Mouse (Mus musculus): ENCODE measurements at regions not wholly inside any gene's neighbourhood (a gene's known extent, or its start where the extent isn't known, plus 50 kb on each side); places are given as distances from the start of the nearest gene placed in this dataset.

DNA sequence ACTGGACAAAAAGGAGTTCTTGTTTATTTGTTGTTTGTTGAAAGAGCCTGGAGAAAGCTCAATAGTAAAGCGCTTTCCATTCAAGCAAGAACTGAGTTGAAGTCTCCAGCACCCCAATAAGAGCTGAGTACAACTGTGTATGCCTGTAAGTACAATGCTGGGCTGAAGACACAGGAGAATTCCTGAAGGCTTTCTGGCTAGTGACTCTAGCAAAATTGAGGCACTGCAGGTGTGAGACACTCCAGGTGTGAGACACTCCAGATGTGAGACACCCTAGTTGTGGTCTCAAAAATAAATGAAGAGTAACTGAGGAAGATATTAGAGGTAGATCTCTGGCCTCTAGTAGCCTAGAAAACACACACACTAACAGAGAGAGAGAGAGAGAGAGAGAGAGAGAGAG is 682.5 kb downstream of the Kcnj2 start:
- Histone ChIP-seq H3K27ac (no peak overlapping the region), H3K36me3 (no peaks in the 10 kb centered on the region), H3K4me1 (replicated peaks) (no peaks in the 10 kb centered on the region), H3K9ac (replicated peaks) (no peak overlapping the region), H3K4me3 (replicated peaks) (no peak overlapping the region), H3K4me2 (replicated peaks) (no peak overlapping the region), H3K9me3 (no peaks in the 10 kb centered on the region), H3K27me3 (no peaks in the 10 kb centered on the region; the same call in 1 of the 2 replicates)
- 83% methylated on average over 1 of the region's 1 CpGs for WGBS
- ATAC-seq: no peak

DNA sequence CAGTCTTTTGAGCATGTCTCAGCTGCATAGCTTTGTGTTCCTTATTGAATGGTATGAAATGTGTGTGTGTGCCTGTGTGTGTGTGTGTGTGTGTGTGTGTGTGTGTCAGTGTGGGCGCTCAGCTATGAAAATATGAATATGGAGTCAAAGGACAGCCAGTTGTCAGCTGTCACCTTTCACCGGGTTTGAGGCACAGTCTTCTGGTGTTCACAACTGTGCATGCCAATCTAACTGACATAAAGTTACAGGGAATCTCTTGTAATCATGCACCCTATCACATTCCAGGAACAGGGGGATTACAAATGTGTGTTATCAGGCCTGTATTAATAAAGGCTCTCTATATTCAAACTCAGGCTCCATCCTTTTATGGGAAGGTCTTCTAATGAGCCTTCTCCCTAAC is 688.8 kb downstream of the Kcnj2 start:
- no peak overlapping the region for H3K27ac ChIP-seq
- 79% methylated on average over 2 of the region's 2 CpGs for WGBS
- H3K4me1 ChIP-seq (replicated peaks): no peaks in the 10 kb centered on the region
- H3K4me2 ChIP-seq (replicated peaks): no peak overlapping the region
- no peak overlapping the region for H3K9ac ChIP-seq (replicated peaks)
- no peaks in the 10 kb centered on the region for H3K9me3 ChIP-seq
- H3K27me3 ChIP-seq: no peaks in the 10 kb centered on the region
- H3K4me3 ChIP-seq (replicated peaks): no peak overlapping the region
- no peaks in the 10 kb centered on the region for H3K36me3 ChIP-seq
- ATAC-seq: no peak

DNA sequence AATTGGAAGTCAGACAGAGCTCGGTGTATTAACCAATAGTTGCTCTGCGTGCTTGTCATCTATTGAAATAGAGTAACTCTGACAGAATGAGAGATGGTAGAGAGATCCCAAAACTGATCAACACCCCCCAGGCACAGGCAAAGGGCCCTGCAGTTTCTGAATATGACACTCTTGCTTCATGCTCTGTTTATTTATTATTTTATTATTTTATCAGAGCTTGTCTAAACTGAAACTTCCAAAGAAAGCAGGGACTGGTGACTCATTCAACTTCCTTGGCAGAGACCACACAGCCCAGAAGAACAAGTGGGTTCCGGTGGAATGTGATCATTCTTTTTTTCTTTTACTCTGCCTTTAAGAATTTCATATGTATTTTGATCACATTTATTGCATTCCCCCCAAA is 697.1 kb downstream of the Kcnj2 start:
- peaks cover 5% of the 10 kb centered on the region for H3K4me1 ChIP-seq (replicated peaks)
- no peaks in the 10 kb centered on the region for H3K27me3 ChIP-seq
- H3K4me3 ChIP-seq (replicated peaks): no peak overlapping the region
- H3K9me3 ChIP-seq: no peaks in the 10 kb centered on the region
- no peak overlapping the region for H3K9ac ChIP-seq (replicated peaks)
- no peak for ATAC-seq
- H3K27ac ChIP-seq: no peak overlapping the region
- WGBS: 81% methylated on average over 3 of the region's 3 CpGs
- no peaks in the 10 kb centered on the region for H3K36me3 ChIP-seq
- no peak overlapping the region for H3K4me2 ChIP-seq (replicated peaks)

DNA sequence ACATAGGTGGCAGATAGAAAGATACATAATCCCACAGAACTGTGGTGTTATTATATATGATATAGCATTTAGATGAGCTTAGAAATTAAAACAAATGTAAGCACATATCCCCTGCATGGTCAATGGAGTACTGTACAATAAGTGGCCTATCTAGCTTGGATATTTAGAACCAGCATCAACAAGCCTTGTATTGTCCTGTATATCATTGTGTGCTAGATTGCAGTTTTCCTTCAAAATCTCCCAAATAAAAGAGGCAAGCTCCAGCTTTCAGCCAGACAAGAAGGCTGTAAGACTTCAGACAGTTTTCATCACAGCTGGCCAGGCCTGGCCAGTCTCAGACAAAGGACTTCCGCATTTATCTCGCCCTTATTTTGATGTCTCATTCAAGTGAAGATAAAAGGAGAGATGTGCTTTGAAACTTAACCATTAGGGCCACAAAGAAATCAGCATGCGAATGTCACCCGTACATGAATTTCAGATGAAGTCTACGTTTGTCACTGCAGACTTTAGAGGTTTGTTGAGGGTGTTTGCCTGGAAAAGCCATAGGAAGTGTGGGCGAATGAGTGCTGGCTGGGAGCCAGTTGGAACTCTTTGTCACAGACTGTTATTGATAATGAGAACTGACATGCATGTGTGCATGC is 700.5 kb downstream of the Kcnj2 start:
- Histone ChIP-seq H3K9me3 (no peaks in the 10 kb centered on the region), H3K4me2 (replicated peaks) (no peak overlapping the region), H3K36me3 (no peaks in the 10 kb centered on the region), H3K9ac (replicated peaks) (no peak overlapping the region), H3K27me3 (no peaks in the 10 kb centered on the region), H3K4me1 (replicated peaks) (peaks cover 5% of the 10 kb centered on the region), H3K27ac (peak overlapping the region; percentile 62), H3K4me3 (replicated peaks) (no peak overlapping the region)
- 11% methylated on average over 6 of the region's 6 CpGs for WGBS
- ATAC-seq: peak; percentile 87

DNA sequence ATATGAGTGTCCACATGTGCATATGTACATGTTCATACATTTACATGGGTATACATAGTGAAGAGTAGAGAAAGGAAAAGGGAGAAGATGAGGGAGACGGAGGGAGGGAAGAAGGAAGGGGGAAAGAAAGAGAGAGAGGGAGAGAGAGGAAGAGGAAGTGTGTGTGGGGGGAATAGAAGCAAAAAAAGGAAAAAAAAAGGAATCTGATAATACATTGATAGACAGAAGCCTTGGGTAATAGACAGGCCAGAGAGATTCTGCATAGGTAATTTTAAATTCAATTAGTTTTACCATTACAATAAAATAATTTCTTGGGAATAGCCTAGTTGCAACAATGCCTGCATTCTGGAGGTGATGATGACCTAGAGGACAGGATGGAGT is 701.0 kb downstream of the Kcnj2 start:
- no peaks in the 10 kb centered on the region for H3K9me3 ChIP-seq
- 33% methylated on average over 1 of the region's 1 CpGs for WGBS
- H3K4me1 ChIP-seq (replicated peaks): peaks cover 5% of the 10 kb centered on the region
- peak overlapping the region; percentile 62; the same call in 1 of the 2 replicates for H3K27ac ChIP-seq
- no peaks in the 10 kb centered on the region for H3K36me3 ChIP-seq
- no peak overlapping the region for H3K4me2 ChIP-seq (replicated peaks)
- no peak overlapping the region for H3K9ac ChIP-seq (replicated peaks)
- no peak overlapping the region for H3K4me3 ChIP-seq (replicated peaks)
- H3K27me3 ChIP-seq: no peaks in the 10 kb centered on the region
- no peak for ATAC-seq

DNA sequence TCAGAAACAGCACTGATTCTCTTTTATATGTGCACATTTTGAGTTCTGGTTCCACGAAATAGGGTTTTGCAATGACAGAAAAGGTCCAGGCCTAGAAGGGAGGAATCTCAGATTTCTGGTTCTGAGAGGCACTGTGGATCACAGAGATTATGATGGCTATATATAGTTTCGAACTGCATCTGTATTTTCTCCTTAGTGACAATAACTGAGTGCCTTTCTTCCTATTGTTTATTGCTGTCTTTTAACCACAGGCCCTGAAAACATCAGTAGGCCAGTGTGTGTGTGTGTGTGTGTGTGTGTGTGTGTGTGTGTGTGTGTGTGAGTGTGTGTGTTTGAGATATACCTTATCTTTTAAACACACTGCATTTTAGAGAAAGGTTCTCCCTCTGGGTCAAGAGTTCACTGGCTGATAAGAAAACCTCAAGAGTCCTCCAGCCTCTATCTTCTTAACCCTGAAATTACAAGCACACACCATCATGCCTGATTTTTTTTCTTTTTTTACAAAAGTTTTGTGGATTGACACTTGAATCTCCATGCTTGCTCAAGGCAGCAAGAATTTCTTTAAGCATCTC is 708.2 kb downstream of the Kcnj2 start:
- H3K9ac ChIP-seq (replicated peaks): no peak overlapping the region
- no peak overlapping the region for H3K27ac ChIP-seq
- WGBS: 83% methylated on average over 2 of the region's 2 CpGs
- no peak overlapping the region for H3K4me2 ChIP-seq (replicated peaks)
- H3K4me3 ChIP-seq (replicated peaks): no peak overlapping the region
- no peaks in the 10 kb centered on the region for H3K36me3 ChIP-seq
- no peaks in the 10 kb centered on the region for H3K27me3 ChIP-seq
- no peak for ATAC-seq
- H3K9me3 ChIP-seq: no peaks in the 10 kb centered on the region
- H3K4me1 ChIP-seq (replicated peaks): no peaks in the 10 kb centered on the region

DNA sequence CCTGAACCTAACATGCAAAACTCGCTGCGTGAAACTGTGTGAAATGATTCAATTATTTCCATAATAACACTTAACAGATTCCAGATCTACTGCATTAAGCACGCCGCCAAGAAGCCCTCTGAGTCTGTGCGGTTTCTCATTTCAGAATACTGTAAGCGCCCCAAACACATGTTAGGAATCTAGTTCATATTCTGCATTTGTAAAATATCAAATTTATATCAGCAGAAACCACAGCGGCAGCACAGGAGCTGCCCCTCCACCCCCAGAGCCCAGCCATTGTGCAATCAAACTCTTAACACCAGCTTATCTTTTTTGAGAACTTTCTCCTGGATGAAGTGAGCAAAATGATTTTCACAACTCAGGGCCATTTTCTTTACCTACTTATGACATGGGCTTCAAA is 715.4 kb downstream of the Kcnj2 start:
- no peaks in the 10 kb centered on the region for H3K36me3 ChIP-seq
- 81% methylated on average over 7 of the region's 7 CpGs for WGBS

DNA sequence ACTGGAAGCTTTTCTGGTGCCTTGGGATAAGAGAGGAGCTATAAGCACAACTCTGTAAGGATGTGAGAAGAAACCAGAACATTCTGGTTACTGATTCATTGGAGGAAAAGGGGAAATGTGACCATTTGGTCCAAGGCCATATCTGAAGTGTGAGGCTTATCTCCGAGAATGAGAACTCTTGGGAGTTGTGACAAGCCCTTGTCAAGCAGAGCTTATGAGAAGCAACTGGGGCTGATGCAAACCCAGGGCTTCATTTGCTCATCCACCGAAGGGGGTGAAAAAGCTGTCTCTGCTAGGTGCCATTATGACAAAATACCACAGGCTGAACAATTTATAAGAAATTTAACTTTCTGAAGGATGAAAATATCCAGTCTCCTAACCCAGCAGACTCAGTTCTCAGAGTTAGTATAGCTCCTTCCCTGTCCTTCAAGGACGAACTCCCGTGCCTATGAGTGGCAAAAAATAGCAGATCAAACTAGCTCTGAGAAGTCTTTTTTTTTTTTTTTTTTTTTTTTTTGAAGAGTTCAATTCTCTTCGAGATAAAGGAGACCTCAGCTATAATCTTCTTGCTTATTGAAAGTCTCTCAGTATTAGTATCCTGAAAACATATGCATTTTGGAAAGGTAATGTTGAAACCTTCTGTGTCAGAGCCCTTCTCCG is 725.4 kb downstream of the Kcnj2 start:
- Histone ChIP-seq H3K4me2 (replicated peaks) (no peak overlapping the region), H3K4me1 (replicated peaks) (no peaks in the 10 kb centered on the region), H3K9ac (replicated peaks) (no peak overlapping the region), H3K9me3 (no peaks in the 10 kb centered on the region), H3K27me3 (no peaks in the 10 kb centered on the region), H3K36me3 (no peaks in the 10 kb centered on the region), H3K4me3 (replicated peaks) (no peak overlapping the region), H3K27ac (no peak overlapping the region)
- WGBS: 86% methylated on average over 6 of the region's 6 CpGs
- no peak for ATAC-seq

More for the DNA sequence above, 715.4 kb downstream of the Kcnj2 start:
- Histone ChIP-seq H3K9me3 (no peaks in the 10 kb centered on the region), H3K4me1 (replicated peaks) (no peaks in the 10 kb centered on the region), H3K4me2 (replicated peaks) (no peak overlapping the region), H3K27ac (no peak overlapping the region), H3K9ac (replicated peaks) (no peak overlapping the region), H3K27me3 (no peaks in the 10 kb centered on the region), H3K4me3 (replicated peaks) (no peak overlapping the region)
- no peak for ATAC-seq

DNA sequence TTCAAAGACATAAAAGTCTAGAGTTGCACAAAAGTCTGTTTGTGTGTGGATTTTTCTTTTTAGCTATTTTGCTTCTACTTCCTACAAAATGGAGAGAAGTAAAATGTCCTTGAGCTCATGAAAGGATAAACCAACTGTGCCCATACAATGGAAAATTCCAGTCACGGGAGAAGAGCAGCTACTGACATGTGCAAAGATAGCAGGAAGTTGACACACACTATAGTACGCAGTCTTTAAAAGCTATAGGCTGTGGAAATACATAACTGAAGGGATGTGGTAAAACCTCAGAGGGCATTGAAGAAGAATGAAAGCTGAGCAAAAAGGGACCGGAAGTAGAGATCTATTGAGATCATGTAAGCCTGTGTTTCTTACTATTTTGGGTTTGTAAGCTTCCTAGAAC is 735.1 kb downstream of the Kcnj2 start:
- Histone ChIP-seq H3K4me2 (replicated peaks) (no peak overlapping the region), H3K36me3 (no peaks in the 10 kb centered on the region), H3K9ac (replicated peaks) (no peak overlapping the region), H3K4me1 (replicated peaks) (no peaks in the 10 kb centered on the region), H3K27ac (no peak overlapping the region), H3K4me3 (replicated peaks) (no peak overlapping the region), H3K9me3 (no peaks in the 10 kb centered on the region), H3K27me3 (no peaks in the 10 kb centered on the region)
- no peak for ATAC-seq
- WGBS: 82% methylated on average over 3 of the region's 3 CpGs

DNA sequence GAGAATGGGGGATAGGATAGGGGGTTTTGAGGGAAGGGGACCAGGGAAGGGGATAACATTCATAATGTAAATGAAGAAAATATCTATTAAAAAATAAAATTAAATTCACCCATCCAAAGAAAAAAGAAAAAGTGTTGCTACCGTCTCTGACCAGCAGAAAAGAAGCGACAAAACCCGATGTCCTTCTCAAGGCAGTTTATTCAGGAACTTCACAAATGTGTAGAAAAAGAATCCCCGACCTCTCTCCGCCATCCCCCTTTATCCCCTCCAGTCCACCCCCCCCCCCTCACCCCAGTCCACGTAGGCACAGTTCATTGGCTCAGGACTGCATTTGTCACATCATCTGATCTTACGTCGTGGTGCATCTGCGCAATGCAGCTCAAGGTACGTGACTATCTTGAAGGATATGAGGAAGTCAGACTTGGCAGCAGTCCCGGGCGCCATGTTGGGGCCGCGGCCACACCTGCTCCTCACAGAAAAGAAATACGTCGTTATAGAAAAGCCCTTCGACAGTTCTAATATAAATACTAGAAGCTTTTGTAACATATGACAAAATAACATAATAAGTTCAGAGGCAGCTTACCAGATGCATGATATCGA is 750.3 kb downstream of the Kcnj2 start:
- 96% methylated on average over 18 of the region's 18 CpGs for WGBS
- no peak overlapping the region for H3K27ac ChIP-seq
- H3K9ac ChIP-seq (replicated peaks): no peak overlapping the region
- H3K36me3 ChIP-seq: no peaks in the 10 kb centered on the region
- H3K9me3 ChIP-seq: no peaks in the 10 kb centered on the region
- no peaks in the 10 kb centered on the region; the same call in 1 of the 2 replicates for H3K27me3 ChIP-seq
- no peak overlapping the region for H3K4me2 ChIP-seq (replicated peaks)
- H3K4me3 ChIP-seq (replicated peaks): no peak overlapping the region
- peaks cover 20% of the 10 kb centered on the region for H3K4me1 ChIP-seq (replicated peaks)
- no peak for ATAC-seq

DNA sequence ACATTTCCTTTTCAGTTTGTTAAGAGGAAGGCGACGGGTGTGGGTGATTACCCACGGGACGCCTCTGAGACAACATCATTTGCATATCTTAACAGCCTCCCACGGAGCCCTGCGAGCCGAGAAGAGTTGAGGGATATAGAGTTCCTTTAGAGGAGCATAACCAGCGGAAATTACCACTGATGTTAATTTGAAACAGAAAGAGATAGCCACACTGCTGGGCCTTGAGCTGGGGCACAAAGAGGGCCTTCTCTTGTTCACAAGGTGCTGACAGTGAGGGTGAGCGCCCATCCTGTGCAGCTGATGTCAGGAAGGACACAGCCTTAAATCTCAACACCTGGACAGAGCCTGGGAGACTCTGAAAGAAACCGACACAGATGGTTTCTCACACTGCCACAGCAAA is 752.2 kb downstream of the Kcnj2 start:
- 2% methylated on average over 10 of the region's 10 CpGs for WGBS
- ATAC-seq: no peak
- Histone ChIP-seq H3K4me3 (replicated peaks) (no peak overlapping the region), H3K36me3 (no peaks in the 10 kb centered on the region), H3K4me2 (replicated peaks) (peak overlapping the region; percentile 30), H3K27me3 (no peaks in the 10 kb centered on the region; the same call in 1 of the 2 replicates), H3K9me3 (no peaks in the 10 kb centered on the region), H3K9ac (replicated peaks) (no peak overlapping the region), H3K27ac (no peak overlapping the region), H3K4me1 (replicated peaks) (peaks cover 20% of the 10 kb centered on the region)

DNA sequence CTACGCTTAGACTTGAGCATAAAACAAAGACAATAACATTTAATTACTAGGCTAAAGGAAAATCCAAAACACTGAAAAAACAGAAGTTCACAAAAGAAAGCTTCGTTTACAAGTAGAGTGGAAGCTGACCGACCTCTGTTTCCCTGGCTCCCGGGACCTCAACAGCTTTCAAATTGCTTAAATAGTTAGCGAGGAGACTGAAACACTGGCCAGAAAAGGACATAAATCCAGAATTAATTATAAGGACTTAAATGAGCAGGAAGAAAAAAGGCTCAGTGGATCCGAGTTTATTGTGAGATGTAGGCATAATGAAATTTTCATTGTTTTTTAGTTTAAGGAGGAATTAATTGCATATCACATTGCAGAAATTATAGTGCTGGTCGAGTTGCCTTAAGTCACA is 754.4 kb downstream of the Kcnj2 start:
- Histone ChIP-seq H3K4me1 (replicated peaks) (peaks cover 20% of the 10 kb centered on the region), H3K27me3 (no peaks in the 10 kb centered on the region), H3K36me3 (no peaks in the 10 kb centered on the region), H3K9ac (replicated peaks) (no peak overlapping the region), H3K4me3 (replicated peaks) (no peak overlapping the region), H3K27ac (no peak overlapping the region), H3K4me2 (replicated peaks) (no peak overlapping the region), H3K9me3 (no peaks in the 10 kb centered on the region)
- no peak for ATAC-seq
- WGBS: 32% methylated on average over 7 of the region's 7 CpGs

Measured in midbrain, embryonic 13.5 days (tissue).